Comparison of ENCODE assay signal across 11 mouse cellular contexts in genomic region chr17:91161834-91162233, GRCm38 (mm10).
"Had no signal": no experiment of that assay in that cellular context is flagged by ENCODE, and none has a peak within 500 bp of the region (broad histone marks: within the 10 kb centered on the region; RNA-seq: fewer than 3 reads in every experiment).

No protein-coding gene starts in this region.

- H3K4me1 ChIP-seq: kidney, embryonic 15.5 days; limb, embryonic 13.5 days; stomach, embryonic 15.5 days had no signal

- H3K9ac ChIP-seq: kidney, embryonic 15.5 days; limb, embryonic 13.5 days; liver, embryonic 14.5 days; stomach, embryonic 15.5 days had no signal

- H3K4me3 ChIP-seq: kidney, embryonic 15.5 days; limb, embryonic 13.5 days; stomach, embryonic 15.5 days had no signal

- H3K9me3 ChIP-seq: kidney, embryonic 15.5 days; limb, embryonic 13.5 days; stomach, embryonic 15.5 days had no signal

- H3K27me3 ChIP-seq: kidney, embryonic 15.5 days; limb, embryonic 13.5 days; stomach, embryonic 15.5 days had no signal

- H3K4me2 ChIP-seq: kidney, embryonic 15.5 days; limb, embryonic 13.5 days; stomach, embryonic 15.5 days had no signal

- H3K27ac ChIP-seq: kidney, embryonic 15.5 days; limb, embryonic 13.5 days; liver, embryonic 14.5 days; stomach, embryonic 15.5 days had no signal

- H3K36me3 ChIP-seq: kidney, embryonic 15.5 days; limb, embryonic 13.5 days; stomach, embryonic 15.5 days had no signal

- DNase-seq: kidney, adult 2 months; kidney, postnatal 14 days; left cerebral cortex, postnatal 4 days; lung, adult 18-20 months; right cerebral cortex, postnatal 14 days; thymus, adult 2 months; thymus, postnatal 36 days had no signal
